Mouse (Mus musculus) small intestine, adult 2 months (tissue): ENCODE results near the gene Bmpr1b.

Source experiments
- CTCF ChIP-seq: fragments of 200-500 bp; IDR thresholded peaks from 2 replicates; pipeline ENCODE4 v1.5.1; 2012; ENCODE audit warnings: low read depth, mild to moderate bottlenecking, control low read depth, inconsistent platforms, low read length, moderate library complexity, mixed read lengths; ENCODE audit not compliant: insufficient replicate concordance, insufficient read length; ENCODE audit errors: extremely low read depth
- POLR2A ChIP-seq: fragments of 200-500 bp; IDR thresholded peaks from 2 replicates; pipeline ENCODE4 v1.6.1; 2012; ENCODE audit warnings: low read depth, mild to moderate bottlenecking, control low read depth, inconsistent platforms, low read length, moderate library complexity

DNA sequence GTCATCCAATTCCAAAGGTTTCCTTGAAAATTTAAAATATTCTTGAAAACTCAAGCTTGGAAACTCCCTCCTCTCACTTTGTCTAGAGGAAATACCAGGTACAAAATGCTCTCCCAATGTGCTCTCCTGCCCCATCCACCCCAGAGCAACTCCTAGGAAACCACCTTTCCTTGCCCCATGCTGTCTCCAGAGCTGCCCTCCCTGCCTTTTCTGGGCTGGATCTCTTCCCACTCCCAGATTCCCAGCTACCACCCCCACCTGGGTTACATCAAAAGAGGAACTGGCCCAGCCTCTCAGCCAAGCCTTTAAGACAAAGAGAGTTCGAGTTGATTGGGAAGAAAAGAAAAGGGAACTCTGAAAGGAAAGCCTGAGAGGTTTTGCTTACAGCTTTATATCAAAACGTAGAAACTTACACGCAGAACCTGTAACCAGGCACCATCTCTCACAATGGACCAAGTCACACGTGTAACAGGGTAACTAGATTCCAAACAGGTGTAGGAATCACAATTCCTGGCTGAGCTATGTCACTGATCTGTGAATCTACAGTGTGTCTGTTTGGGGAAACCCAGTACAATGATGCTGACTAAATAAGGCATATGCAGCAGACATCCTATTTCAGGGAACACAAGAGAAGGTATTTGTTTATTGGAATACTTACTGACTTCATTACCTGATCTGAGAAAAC lies 272.2 kb downstream of the Bmpr1b start:
- TF ChIP-seq CTCF (no peak), POLR2A (no peak)
